Mouse (Mus musculus): ENCODE measurements around the gene Fam43a. TPM values are rescaled to one million over a fixed set of nuclear protein-coding genes. Genes with fewer than 3 reads are reported as not detected.

Fam43a gene
- polyA plus RNA-seq, 2 experiments: 9.1 to 14.3 TPM

GRCm38 (mm10) chr16:30595356-30595755, 4.2 kb upstream of the Fam43a start:
- WGBS: 51% methylated on average over 3 of the region's 3 CpGs

DNA sequence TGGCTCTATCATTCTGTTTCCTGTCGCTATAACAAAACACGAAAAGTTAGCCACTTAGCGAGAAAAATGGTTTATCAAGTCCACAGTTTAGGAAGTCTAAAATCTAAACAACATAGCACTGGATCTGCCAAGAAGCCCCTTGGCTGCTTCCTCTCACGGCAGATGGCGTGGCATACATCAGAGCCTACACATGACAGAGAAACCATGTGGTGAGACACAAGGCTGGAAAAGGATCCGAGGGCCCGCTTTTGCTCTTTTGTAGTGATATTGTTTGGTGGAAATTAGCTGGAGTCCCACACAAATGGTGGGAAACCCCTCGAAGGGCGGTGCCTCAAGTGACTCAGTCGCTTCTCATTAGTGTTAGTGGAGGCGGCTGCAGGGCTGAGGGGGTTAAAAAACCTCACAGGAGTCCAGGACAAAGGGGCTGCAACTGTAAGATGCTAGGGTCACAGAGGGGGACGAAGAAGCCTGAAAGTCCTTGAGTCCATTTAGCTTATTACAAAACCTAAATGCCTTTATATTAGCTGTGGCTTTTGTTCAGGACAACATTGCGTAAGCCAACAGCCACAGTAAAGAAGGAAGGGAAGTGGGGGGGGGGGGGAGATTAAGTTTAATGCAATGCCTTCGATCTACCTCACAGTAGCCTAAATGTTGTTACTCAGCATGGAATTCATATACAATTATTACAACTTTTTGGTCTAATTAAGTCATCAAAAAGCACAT, 3.5 kb upstream of the Fam43a start:
- Histone ChIP-seq H3K36me3 (ENCODE audit: control insufficient read depth, insufficient read depth, low read length) (no peaks in the 10 kb centered on the region), H3K4me1 (ENCODE audit: control insufficient read depth, insufficient read depth, low read length) (no peaks in the 10 kb centered on the region; the same call in 1 of the 2 replicates), H3K4me3 (replicated peaks; ENCODE audit: low read length) (no peak overlapping the region), H3K27ac (replicated peaks; ENCODE audit: low read depth, low read length) (no peak overlapping the region), H3K4me2 (replicated peaks; ENCODE audit: low read depth, low read length, severe bottlenecking) (no peak overlapping the region), H3K9ac (ENCODE audit: low read depth, low read length, severe bottlenecking) (no peak overlapping the region), H3K27me3 (ENCODE audit: control insufficient read depth, insufficient read depth, low read length) (peaks cover 15% of the 10 kb centered on the region), H3K9me3 (ENCODE audit: control insufficient read depth, low read length) (no peaks in the 10 kb centered on the region)
- 72% methylated on average over 14 of the region's 14 CpGs for WGBS
- ATAC-seq (ENCODE audit: low FRiP score, low read depth) (no peak), DNase-seq (ENCODE audit: low spot score) (no peak)
- TF ChIP-seq POLR2A (IDR thresholded peaks at IDR 0.05; ENCODE audit: borderline replicate concordance, extremely low read depth, insufficient read depth, insufficient read length): no peak

More at GRCm38 (mm10) chr16:30595356-30595755, 4.2 kb upstream of the Fam43a start:
- Histone ChIP-seq H3K9ac (ENCODE audit: low read depth, low read length, severe bottlenecking) (no peak overlapping the region; the same call in 1 of the 2 replicates), H3K4me3 (replicated peaks; ENCODE audit: low read length) (no peak overlapping the region), H3K9me3 (ENCODE audit: control insufficient read depth, low read length) (no peaks in the 10 kb centered on the region), H3K27me3 (ENCODE audit: control insufficient read depth, insufficient read depth, low read length) (peaks cover 11% of the 10 kb centered on the region), H3K27ac (replicated peaks; ENCODE audit: low read depth, low read length) (no peak overlapping the region), H3K36me3 (ENCODE audit: control insufficient read depth, insufficient read depth, low read length) (no peaks in the 10 kb centered on the region), H3K4me2 (replicated peaks; ENCODE audit: low read depth, low read length, severe bottlenecking) (no peak overlapping the region), H3K4me1 (ENCODE audit: control insufficient read depth, insufficient read depth, low read length) (no peaks in the 10 kb centered on the region; the same call in 1 of the 2 replicates)
- DNase-seq (ENCODE audit: low spot score) (no peak), ATAC-seq (ENCODE audit: low FRiP score, low read depth) (no peak)
- no peak for TF ChIP-seq POLR2A (IDR thresholded peaks at IDR 0.05; ENCODE audit: borderline replicate concordance, extremely low read depth, insufficient read depth, insufficient read length)

DNA sequence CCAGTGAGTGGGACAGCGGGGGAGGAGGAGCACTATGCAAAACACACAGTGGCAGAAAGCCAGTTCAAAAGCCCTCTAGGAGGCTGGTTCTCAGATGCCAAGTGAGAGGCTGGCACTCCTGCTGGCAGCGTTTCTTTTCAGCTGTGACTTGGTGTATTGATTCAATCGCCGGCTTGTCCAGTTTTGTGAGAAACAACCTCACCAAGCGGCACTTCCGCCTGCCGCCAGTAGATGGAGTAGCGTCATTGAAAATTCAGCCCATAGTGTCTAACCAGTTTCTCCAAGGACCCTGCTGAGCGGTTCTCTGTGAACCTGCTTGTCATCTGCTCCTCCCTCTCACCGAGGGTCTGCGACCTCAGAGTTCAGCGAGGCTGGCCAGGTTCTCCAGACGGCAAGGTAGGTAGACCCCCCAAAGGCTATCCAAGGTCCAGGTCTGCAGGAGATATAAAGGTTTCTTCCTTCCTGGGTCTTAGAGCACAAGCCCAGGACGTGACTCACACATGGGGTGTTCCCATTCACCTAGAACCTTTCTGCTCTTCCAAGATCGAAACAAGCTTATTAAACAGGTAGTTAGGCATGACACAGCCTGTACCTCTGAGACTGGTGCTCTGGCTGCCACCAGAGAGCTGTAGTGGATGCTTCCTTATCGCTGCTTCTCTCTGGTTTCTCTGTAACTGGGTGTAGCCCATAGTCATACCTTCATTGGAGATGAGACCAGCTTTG, 2.4 kb upstream of the Fam43a start:
- Histone ChIP-seq H3K4me3 (replicated peaks; ENCODE audit: low read length) (no peak overlapping the region), H3K4me1 (ENCODE audit: control insufficient read depth, insufficient read depth, low read length) (peaks cover 8% of the 10 kb centered on the region), H3K9ac (ENCODE audit: low read depth, low read length, severe bottlenecking) (no peak overlapping the region), H3K9me3 (ENCODE audit: control insufficient read depth, low read length) (no peaks in the 10 kb centered on the region), H3K27me3 (ENCODE audit: control insufficient read depth, insufficient read depth, low read length) (peaks cover 23% of the 10 kb centered on the region), H3K27ac (replicated peaks; ENCODE audit: low read depth, low read length) (no peak overlapping the region), H3K4me2 (replicated peaks; ENCODE audit: low read depth, low read length, severe bottlenecking) (no peak overlapping the region; the same call in 1 of the 2 replicates), H3K36me3 (ENCODE audit: control insufficient read depth, insufficient read depth, low read length) (no peaks in the 10 kb centered on the region)
- DNase-seq (ENCODE audit: low spot score) (peak; percentile 88), ATAC-seq (ENCODE audit: low FRiP score, low read depth) (no peak)
- TF ChIP-seq POLR2A (IDR thresholded peaks at IDR 0.05; ENCODE audit: borderline replicate concordance, extremely low read depth, insufficient read depth, insufficient read length): no peak
- 14% methylated on average over 16 of the region's 16 CpGs for WGBS

DNA sequence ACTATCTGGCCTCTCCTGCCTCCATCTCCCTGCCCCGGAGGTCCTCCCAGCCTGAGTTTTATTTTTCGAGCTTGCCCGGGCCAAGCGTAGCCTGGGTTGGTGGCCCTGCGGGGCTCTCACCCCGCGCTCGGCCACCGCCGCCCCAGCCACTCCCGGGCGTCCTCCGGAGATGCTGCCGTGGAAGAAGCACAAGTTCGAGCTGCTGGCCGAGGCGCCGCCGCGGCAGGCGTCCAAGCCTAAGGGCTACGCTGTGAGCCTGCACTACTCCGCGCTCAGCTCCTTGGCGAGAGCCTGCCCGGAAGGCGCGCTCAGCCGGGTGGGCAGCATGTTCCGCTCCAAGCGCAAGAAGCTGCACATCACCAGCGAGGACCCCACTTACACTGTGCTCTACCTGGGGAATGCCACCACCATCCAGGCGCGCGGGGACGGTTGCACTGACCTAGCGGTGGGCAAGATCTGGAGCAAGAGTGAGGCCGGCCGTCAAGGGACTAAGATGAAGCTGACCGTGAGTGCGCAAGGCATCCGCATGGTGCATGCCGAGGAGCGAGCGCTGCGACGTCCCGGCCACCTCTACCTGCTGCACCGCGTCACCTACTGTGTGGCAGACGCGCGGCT, 1.0 kb downstream of the Fam43a start:
- H3K36me3 ChIP-seq (ENCODE audit: control insufficient read depth, insufficient read depth, low read length): no peaks in the 10 kb centered on the region
- ATAC-seq (ENCODE audit: low FRiP score, low read depth) (no peak), DNase-seq (ENCODE audit: low spot score) (peak; percentile 14)
- H3K9ac ChIP-seq (ENCODE audit: low read depth, low read length, severe bottlenecking): peak overlapping the region; percentile 62
- peak overlapping the region; percentile 62 for H3K4me3 ChIP-seq (replicated peaks; ENCODE audit: low read length)
- under 1% methylated on average over 52 of the region's 53 CpGs for WGBS
- H3K4me2 ChIP-seq (replicated peaks; ENCODE audit: low read depth, low read length, severe bottlenecking): peak overlapping the region; percentile 84
- H3K27me3 ChIP-seq (ENCODE audit: control insufficient read depth, insufficient read depth, low read length): peaks cover 23% of the 10 kb centered on the region
- no peaks in the 10 kb centered on the region for H3K9me3 ChIP-seq (ENCODE audit: control insufficient read depth, low read length)
- no peak overlapping the region for H3K27ac ChIP-seq (replicated peaks; ENCODE audit: low read depth, low read length)
- no peak for TF ChIP-seq POLR2A (IDR thresholded peaks at IDR 0.05; ENCODE audit: borderline replicate concordance, extremely low read depth, insufficient read depth, insufficient read length)
- peaks cover 36% of the 10 kb centered on the region for H3K4me1 ChIP-seq (ENCODE audit: control insufficient read depth, insufficient read depth, low read length)
